Mouse (Mus musculus) heart, embryonic 16.5 days (tissue): ENCODE data around the gene Gpr171. TPM values are rescaled to one million over a fixed set of nuclear protein-coding genes. Genes with fewer than 3 reads are reported as not detected.

ENCODE experiments used
- polyA plus RNA-seq: library from polyadenylated mRNA; unstranded; fragments of >200 nt; fragmentation: Nextera tagmentation; extraction: Ambion mirVana; gene quantifications from 2 replicates; pipeline ENCODE4 v1.2.1, GENCODE M21; 2015

The Gpr171 gene
- polyA plus RNA-seq, 1 experiment from 2014 or later, result 3.5 TPM

Other genes starting within 250 kb of the Gpr171 start
- gene Clrn1, start 216.5 kb downstream of the Gpr171 start, polyA plus RNA-seq, result 0.40 and 1.0 TPM in 2 replicates
- gene Med12l, start 96.0 kb downstream of the Gpr171 start, polyA plus RNA-seq, result 2.3 and 2.6 TPM in 2 replicates
- gene P2ry14, start 51.8 kb upstream of the Gpr171 start, polyA plus RNA-seq, result 2.8 and 4.0 TPM in 2 replicates
- gene Gpr87, start 93.3 kb upstream of the Gpr171 start, polyA plus RNA-seq, result 0.36 and 1.1 TPM in 2 replicates
- 0.85 and 1.1 TPM in 2 replicates for gene P2ry13, start 109.1 kb upstream of the Gpr171 start, polyA plus RNA-seq
- gene P2ry12, start 161.1 kb upstream of the Gpr171 start, polyA plus RNA-seq, result 0.94 and 1.0 TPM in 2 replicates
- gene Igsf10, start 242.6 kb upstream of the Gpr171 start, polyA plus RNA-seq, result 2.0 and 2.7 TPM in 2 replicates